Mouse (Mus musculus): ENCODE results near the gene Fam131a. TPM values are rescaled to one million over a fixed set of nuclear protein-coding genes. Genes with fewer than 3 reads are reported as not detected.

Gene Fam131a
- polyA plus RNA-seq, 1 experiment from 2014 or later = 8.7 TPM

DNA sequence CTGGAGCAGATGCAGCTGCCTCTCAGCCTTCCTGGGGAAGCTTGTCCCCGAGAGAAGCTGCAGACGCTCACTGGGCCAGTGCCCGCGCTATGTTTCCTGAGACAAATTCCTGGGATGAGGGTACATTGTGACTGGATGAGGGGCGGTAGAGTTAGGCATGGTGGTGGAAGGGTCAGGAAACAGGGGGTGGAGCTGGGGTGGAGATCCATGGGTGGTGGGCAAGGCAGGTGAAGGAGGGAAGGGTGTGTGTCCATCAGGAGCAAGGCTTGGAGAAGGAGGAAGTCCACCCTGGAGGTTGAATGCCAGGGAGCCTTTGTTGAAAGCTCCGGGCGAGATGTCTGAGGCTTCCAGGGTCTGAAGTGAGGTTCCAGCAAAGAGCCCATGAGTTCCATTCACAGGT is 32.3 kb downstream of the Fam131a start:
- Histone ChIP-seq H3K4me3 (ENCODE audit: low read depth, low read length) (no peak overlapping the region), H3K4me1 (replicated peaks; ENCODE audit: control insufficient read depth, insufficient read depth, low read length) (0 out of 2 replicates have a peak, but pooled peaks cover 3% of the 10 kb centered on the region), H3K27me3 (replicated peaks; ENCODE audit: control insufficient read depth, insufficient read depth, low read length) (no peaks in the 10 kb centered on the region), H3K27ac (ENCODE audit: low read depth) (no peak overlapping the region), H3K9ac (ENCODE audit: low read length) (no peak overlapping the region), H3K36me3 (ENCODE audit: control insufficient read depth, insufficient read depth, low read length) (peaks cover 24% of the 10 kb centered on the region), H3K4me2 (ENCODE audit: low read length) (no peak overlapping the region), H3K9me3 (ENCODE audit: control insufficient read depth, low read length) (no peaks in the 10 kb centered on the region)
- WGBS = 74% methylated on average over 7 of the region's 7 CpGs
- no peak for DNase-seq (ENCODE audit: low spot score)
- no peak for ATAC-seq (replicated peaks; ENCODE audit: low FRiP score, low TSS enrichment, low read depth)

DNA sequence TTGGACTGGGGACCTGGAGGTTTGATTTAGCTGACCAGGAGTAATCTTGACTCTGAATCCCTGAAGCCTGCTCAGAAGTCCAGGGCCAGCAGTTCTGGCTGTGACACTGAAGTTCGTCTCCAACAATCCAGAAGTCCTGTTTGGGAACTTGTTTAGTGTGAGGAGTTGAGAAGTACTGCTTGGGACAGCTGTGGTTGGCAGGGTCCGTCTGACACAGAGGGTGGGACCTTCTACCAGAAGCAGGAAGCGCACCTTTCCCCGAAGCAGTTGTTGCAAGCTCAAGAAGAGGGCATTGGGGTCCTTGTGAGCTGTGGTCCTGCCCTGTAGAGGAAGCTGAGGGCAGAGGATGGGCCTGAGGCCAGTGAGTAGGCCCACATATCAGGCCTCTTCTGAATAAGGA is 32.7 kb downstream of the Fam131a start:
- Histone ChIP-seq H3K27me3 (replicated peaks; ENCODE audit: control insufficient read depth, insufficient read depth, low read length) (no peaks in the 10 kb centered on the region), H3K4me3 (ENCODE audit: low read depth, low read length) (no peak overlapping the region), H3K27ac (ENCODE audit: low read depth) (no peak overlapping the region), H3K4me2 (ENCODE audit: low read length) (no peak overlapping the region), H3K36me3 (ENCODE audit: control insufficient read depth, insufficient read depth, low read length) (peaks cover 20% of the 10 kb centered on the region), H3K4me1 (replicated peaks; ENCODE audit: control insufficient read depth, insufficient read depth, low read length) (0 out of 2 replicates have a peak, but pooled peaks cover 3% of the 10 kb centered on the region), H3K9ac (ENCODE audit: low read length) (no peak overlapping the region), H3K9me3 (ENCODE audit: control insufficient read depth, low read length) (no peaks in the 10 kb centered on the region)
- ATAC-seq (replicated peaks; ENCODE audit: low FRiP score, low TSS enrichment, low read depth) (no peak), DNase-seq (ENCODE audit: low spot score) (no peak)
- 79% methylated on average over 4 of the region's 4 CpGs for WGBS

DNA sequence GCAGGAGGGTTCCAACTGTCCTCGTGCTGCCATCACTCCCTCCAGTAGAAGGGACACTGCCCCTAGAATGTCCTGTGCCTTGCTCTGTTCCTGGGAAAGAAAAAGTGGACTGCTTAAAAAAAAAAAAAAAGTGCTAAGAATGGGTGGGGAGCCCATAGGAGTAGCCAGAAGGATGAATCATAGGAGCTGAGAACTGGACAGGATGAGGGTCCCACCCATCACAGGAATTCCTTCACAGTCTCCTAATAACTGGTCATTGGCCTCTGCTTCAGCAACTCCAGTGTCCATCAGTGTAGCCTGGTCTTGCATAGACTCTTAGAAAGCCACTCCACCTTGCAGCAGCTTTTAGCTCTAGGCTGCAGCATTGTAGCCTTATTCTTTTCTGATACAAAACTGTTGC is 33.3 kb downstream of the Fam131a start:
- WGBS = 52% methylated on average over 1 of the region's 1 CpGs
- ATAC-seq (replicated peaks; ENCODE audit: low FRiP score, low TSS enrichment, low read depth) (no peak), DNase-seq (ENCODE audit: low spot score) (no peak)

DNA sequence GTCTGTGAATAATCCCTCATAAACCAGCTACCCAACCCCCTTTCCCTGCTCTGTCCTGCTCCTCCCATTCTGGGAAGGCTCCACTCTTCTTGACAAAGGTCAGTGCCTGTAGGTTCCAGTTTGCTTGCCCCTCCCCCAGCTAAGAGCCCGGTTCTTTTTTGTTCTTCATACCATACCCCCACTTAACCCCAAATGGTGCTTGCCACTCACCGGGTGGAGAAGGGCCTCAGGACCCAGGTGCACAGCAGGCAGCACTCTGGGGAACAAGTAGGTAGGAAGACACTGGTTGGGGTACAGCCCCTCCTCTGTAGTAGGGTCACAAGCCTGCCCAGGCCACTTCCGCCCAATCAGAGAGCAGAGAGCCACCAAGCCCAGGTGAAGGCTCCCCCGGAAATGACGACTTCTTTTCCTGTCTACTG is 37.3 kb downstream of the Fam131a start:
- 35% methylated on average over 5 of the region's 5 CpGs for WGBS
- no peak overlapping the region for H3K27ac ChIP-seq (ENCODE audit: low read depth)
- no peak overlapping the region for H3K4me2 ChIP-seq (ENCODE audit: low read length)
- H3K9ac ChIP-seq (ENCODE audit: low read length) = no peak overlapping the region
- peaks cover 16% of the 10 kb centered on the region for H3K27me3 ChIP-seq (replicated peaks; ENCODE audit: control insufficient read depth, insufficient read depth, low read length)
- no peak for ATAC-seq (replicated peaks; ENCODE audit: low FRiP score, low TSS enrichment, low read depth)
- H3K4me3 ChIP-seq (ENCODE audit: low read depth, low read length) = no peak overlapping the region
- H3K36me3 ChIP-seq (ENCODE audit: control insufficient read depth, insufficient read depth, low read length) = no peaks in the 10 kb centered on the region
- peak; percentile 49 for DNase-seq (ENCODE audit: low spot score)
- H3K9me3 ChIP-seq (ENCODE audit: control insufficient read depth, low read length) = no peaks in the 10 kb centered on the region
- peaks cover 17% of the 10 kb centered on the region for H3K4me1 ChIP-seq (replicated peaks; ENCODE audit: control insufficient read depth, insufficient read depth, low read length)

More for the DNA sequence above, 33.3 kb downstream of the Fam131a start:
- no peak overlapping the region for H3K4me3 ChIP-seq (ENCODE audit: low read depth, low read length)
- no peaks in the 10 kb centered on the region for H3K27me3 ChIP-seq (replicated peaks; ENCODE audit: control insufficient read depth, insufficient read depth, low read length)
- H3K4me2 ChIP-seq (ENCODE audit: low read length) = no peak overlapping the region
- no peaks in the 10 kb centered on the region for H3K9me3 ChIP-seq (ENCODE audit: control insufficient read depth, low read length)
- 0 out of 2 replicates have a peak, but pooled peaks cover 3% of the 10 kb centered on the region for H3K4me1 ChIP-seq (replicated peaks; ENCODE audit: control insufficient read depth, insufficient read depth, low read length)
- H3K36me3 ChIP-seq (ENCODE audit: control insufficient read depth, insufficient read depth, low read length) = peaks cover 13% of the 10 kb centered on the region
- H3K27ac ChIP-seq (ENCODE audit: low read depth) = no peak overlapping the region
- H3K9ac ChIP-seq (ENCODE audit: low read length) = no peak overlapping the region

DNA sequence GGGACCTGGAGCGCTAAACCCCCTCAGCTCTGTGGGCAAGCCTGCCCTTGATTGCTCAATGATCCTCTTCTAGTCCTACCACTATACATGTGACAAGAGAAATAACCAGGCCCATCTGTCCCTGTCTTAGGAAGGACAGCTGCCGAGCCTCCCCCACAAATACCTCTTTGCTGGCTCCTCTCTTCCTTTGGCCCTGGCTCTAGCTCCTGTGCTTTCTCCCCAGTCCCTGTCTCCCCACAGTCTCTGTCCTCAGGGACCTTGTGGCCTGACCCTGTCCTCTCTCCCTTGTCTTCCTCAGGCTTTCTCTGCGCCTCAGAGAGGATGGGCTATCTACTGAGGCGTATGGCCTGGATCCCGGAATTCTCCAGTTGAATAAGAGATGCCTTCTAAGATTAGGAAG is 38.6 kb downstream of the Fam131a start:
- ATAC-seq (replicated peaks; ENCODE audit: low FRiP score, low TSS enrichment, low read depth) = no peak
- H3K27me3 ChIP-seq (replicated peaks; ENCODE audit: control insufficient read depth, insufficient read depth, low read length) = peaks cover 22% of the 10 kb centered on the region
- no peak for DNase-seq (ENCODE audit: low spot score)
- no peaks in the 10 kb centered on the region for H3K9me3 ChIP-seq (ENCODE audit: control insufficient read depth, low read length)
- H3K36me3 ChIP-seq (ENCODE audit: control insufficient read depth, insufficient read depth, low read length) = no peaks in the 10 kb centered on the region
- WGBS = 72% methylated on average over 5 of the region's 5 CpGs
- peaks cover 17% of the 10 kb centered on the region for H3K4me1 ChIP-seq (replicated peaks; ENCODE audit: control insufficient read depth, insufficient read depth, low read length)
- no peak overlapping the region for H3K4me3 ChIP-seq (ENCODE audit: low read depth, low read length)
- no peak overlapping the region for H3K4me2 ChIP-seq (ENCODE audit: low read length)
- no peak overlapping the region for H3K9ac ChIP-seq (ENCODE audit: low read length)
- no peak overlapping the region; the same call in 1 of the 2 replicates for H3K27ac ChIP-seq (ENCODE audit: low read depth)

DNA sequence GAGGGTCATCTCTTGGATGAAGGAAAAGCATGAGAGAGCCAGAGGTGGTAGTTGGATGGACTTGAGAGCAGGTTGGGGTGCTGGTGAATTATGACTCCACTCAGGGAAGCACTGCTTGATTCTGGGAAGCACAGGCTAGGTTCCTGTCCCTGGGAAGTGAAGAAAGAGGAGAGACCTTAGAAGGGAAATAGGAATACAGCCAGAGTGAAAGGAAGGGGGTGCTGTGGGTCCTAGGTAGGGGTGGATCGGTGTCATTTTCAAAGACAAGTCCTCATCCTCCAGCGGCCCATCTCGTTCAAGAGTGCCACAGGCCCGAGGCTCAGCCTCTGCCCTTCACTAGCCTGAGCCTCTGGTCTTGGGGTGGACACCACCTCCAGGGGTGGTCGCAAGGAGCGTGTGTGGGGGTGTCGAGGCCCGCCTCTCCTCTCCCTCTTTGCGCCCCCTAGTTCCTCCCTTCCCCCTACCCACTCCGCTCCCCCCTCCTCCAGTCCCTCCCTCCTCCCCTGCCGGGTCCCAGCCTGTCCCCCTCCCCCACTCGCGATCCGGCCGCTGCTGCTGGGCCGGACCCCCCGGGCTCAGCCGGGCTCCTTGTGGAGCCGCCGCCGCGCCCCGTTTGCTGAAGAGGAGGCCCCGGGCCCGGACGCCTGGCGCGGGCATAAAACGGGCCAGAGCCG is 39.3 kb downstream of the Fam131a start:
- H3K36me3 ChIP-seq (ENCODE audit: control insufficient read depth, insufficient read depth, low read length) = no peaks in the 10 kb centered on the region
- peaks cover 22% of the 10 kb centered on the region for H3K27me3 ChIP-seq (replicated peaks; ENCODE audit: control insufficient read depth, insufficient read depth, low read length)
- peak overlapping the region; percentile 65 for H3K4me3 ChIP-seq (ENCODE audit: low read depth, low read length)
- H3K4me1 ChIP-seq (replicated peaks; ENCODE audit: control insufficient read depth, insufficient read depth, low read length) = peaks cover 17% of the 10 kb centered on the region
- H3K9me3 ChIP-seq (ENCODE audit: control insufficient read depth, low read length) = no peaks in the 10 kb centered on the region
- WGBS = 2% methylated on average over 28 of the region's 30 CpGs
- H3K9ac ChIP-seq (ENCODE audit: low read length) = peak overlapping the region; percentile 75
- DNase-seq (ENCODE audit: low spot score) = peak; percentile 71
- peak; percentile 28; the same call in 1 of the 2 replicates for ATAC-seq (replicated peaks; ENCODE audit: low FRiP score, low TSS enrichment, low read depth)
- H3K27ac ChIP-seq (ENCODE audit: low read depth) = peak overlapping the region; percentile 67; the same call in 1 of the 2 replicates
- peak overlapping the region; percentile 94 for H3K4me2 ChIP-seq (ENCODE audit: low read length)

DNA sequence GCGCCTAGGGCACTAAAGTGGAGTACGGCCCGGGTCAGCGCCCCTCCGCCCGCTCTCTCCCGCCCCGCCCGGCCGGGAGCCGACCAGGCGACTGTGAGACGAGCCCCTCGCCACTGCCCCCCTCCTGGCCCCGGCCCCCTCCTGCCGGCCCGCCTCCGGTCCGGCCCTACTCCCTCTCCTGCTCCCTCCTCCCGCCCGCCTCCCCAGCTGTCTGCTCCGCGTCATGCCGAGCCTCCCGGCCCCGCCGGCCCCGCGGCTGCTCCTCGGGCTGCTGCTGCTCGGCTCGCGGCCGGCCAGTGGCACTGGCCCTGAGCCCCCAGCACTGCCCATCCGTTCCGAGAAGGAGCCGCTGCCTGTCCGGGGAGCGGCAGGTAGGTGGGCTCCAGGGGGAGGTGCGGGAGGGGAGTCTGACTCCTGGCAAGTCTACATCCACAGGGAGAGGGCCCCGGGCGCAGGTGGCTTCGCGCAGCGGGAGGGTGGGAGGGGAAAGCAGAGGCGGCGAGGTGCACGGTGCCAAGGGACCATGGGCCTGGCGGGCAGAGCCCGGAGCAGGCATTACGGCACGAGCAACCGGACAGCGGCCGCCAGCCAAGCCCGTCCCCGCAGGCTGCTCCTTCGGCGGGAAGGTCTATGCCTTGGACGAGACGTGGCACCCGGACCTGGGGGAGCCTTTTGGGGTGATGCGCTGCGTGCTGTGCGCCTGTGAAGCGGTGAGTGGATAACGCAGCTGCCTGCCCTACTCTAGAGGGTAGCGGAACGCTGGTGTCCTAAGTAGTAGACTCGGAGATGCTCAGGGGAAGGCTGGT is 40.1 kb downstream of the Fam131a start, which contains the start of gene Chrd:
Gene Chrd (plus strand): TSS at position 203 of the 806 bp plus-strand sequence.
- DNase-seq (ENCODE audit: low spot score) (peak; percentile 88), ATAC-seq (replicated peaks; ENCODE audit: low FRiP score, low TSS enrichment, low read depth) (peak; percentile 84)
- Histone ChIP-seq H3K4me2 (ENCODE audit: low read length) (peak within 1 kb of the TSS; percentile 94), H3K36me3 (ENCODE audit: control insufficient read depth, insufficient read depth, low read length) (no peaks in the 10 kb centered on the region), H3K27me3 (replicated peaks; ENCODE audit: control insufficient read depth, insufficient read depth, low read length) (peaks cover 22% of the 10 kb centered on the region), H3K9ac (ENCODE audit: low read length) (peak within 1 kb of the TSS; percentile 75), H3K4me1 (replicated peaks; ENCODE audit: control insufficient read depth, insufficient read depth, low read length) (peaks cover 17% of the 10 kb centered on the region), H3K9me3 (ENCODE audit: control insufficient read depth, low read length) (no peaks in the 10 kb centered on the region), H3K4me3 (ENCODE audit: low read depth, low read length) (peak within 1 kb of the TSS; percentile 65), H3K27ac (ENCODE audit: low read depth) (peak within 1 kb of the TSS; percentile 67; the same call in 1 of the 2 replicates)
- WGBS = 1% methylated on average over 51 of the region's 70 CpGs

DNA sequence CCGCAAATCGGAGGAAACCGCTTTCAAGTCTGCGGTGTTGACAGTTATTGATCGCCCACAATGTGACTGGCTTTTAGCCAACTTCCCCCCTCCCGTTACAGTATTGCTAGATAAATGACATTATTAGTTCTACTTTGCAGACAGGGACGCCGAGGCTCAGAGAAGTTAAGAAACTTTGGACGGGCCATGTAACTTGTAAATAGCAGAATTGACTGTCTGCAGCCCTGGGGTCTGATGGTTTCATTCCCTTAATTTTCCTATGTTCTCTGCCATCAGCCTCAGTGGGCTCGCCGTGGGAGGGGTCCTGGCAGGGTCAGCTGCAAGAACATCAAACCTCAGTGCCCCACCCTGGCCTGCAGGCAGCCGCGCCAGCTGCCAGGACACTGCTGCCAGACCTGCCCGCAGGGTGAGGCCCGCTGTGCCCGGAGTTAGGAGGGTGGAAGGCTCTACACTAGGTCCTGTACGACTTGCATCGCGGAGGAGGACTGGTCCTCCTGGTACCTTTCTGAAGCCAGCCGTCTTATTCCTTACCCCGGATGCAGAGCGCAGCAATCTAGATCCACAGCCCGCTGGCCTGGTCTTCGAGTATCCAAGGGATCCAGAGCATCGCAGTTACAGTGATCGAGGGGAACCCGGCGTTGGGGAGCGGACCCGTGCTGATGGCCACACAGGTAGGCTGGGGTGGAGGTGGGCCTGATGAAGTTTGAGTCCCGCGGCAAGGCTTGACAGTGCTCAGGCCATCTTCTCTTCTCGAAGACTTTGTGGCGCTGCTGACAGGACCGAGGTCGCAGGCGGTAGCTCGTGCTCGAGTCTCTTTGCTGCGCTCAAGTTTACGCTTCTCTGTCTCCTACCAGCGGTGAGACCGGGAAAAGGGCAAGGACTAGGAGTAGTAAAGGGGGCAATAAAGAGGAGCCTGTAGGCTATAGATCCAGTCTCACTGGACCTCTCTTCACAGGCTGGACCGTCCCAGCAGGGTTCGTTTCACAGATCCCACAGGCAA is 41.0 kb downstream of the Fam131a start, which contains the start of gene Thpo:
Gene Thpo (minus strand): TSS at position 781 of the 1,000 bp plus-strand sequence.
- DNase-seq (ENCODE audit: low spot score) (peak; percentile 66), ATAC-seq (replicated peaks; ENCODE audit: low FRiP score, low TSS enrichment, low read depth) (no peak)
- no peaks in the 10 kb centered on the region for H3K36me3 ChIP-seq (ENCODE audit: control insufficient read depth, insufficient read depth, low read length)
- 4% methylated on average over 45 of the region's 45 CpGs for WGBS
- peak within 1 kb of the TSS; percentile 75 for H3K9ac ChIP-seq (ENCODE audit: low read length)
- peak within 1 kb of the TSS; percentile 67; the same call in 1 of the 2 replicates for H3K27ac ChIP-seq (ENCODE audit: low read depth)
- H3K4me2 ChIP-seq (ENCODE audit: low read length) = peak within 1 kb of the TSS; percentile 94
- H3K4me3 ChIP-seq (ENCODE audit: low read depth, low read length) = peak within 1 kb of the TSS; percentile 65
- no peaks in the 10 kb centered on the region for H3K9me3 ChIP-seq (ENCODE audit: control insufficient read depth, low read length)
- H3K27me3 ChIP-seq (replicated peaks; ENCODE audit: control insufficient read depth, insufficient read depth, low read length) = peaks cover 22% of the 10 kb centered on the region
- peaks cover 17% of the 10 kb centered on the region for H3K4me1 ChIP-seq (replicated peaks; ENCODE audit: control insufficient read depth, insufficient read depth, low read length)

Data from intestine, embryonic 14.5 days (tissue).